Mouse (Mus musculus) cortical plate, adult 2 months (tissue): ENCODE results near the gene Snx21.

ENCODE experiments used
- CTCF ChIP-seq: fragments of 200-500 bp; IDR thresholded peaks from 2 replicates; pipeline ENCODE4 v1.5.1; 2011; ENCODE audit warnings: mild to moderate bottlenecking, control low read depth, low read length; ENCODE audit not compliant: insufficient read depth; ENCODE audit errors: extremely low read depth
- POLR2A ChIP-seq: fragments of 200-500 bp; IDR thresholded peaks from 2 replicates; pipeline ENCODE4 v1.6.1; 2011; ENCODE audit warnings: mild to moderate bottlenecking, low read length, control low read depth; ENCODE audit not compliant: insufficient read depth; ENCODE audit errors: extremely low read depth

DNA sequence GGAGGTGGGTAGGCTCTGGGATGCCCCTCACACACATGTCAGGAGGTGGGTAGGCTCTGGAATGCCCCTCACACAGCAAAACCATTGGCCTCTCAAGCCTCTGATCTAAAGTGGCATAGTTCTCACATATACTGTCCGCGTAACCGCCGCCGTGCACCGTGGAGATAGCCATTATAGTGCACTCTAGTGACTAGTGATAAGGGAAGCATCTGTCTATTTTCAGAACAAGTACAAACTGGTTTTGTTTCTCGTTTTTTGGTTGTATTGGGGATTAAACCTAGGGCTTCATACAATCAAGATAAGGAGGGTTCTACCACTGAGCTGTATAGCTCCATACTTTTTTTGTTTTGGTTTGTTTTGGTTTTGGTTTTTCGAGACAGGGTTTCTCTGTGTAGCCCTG, 30.2 kb downstream of the Snx21 start:
- TF ChIP-seq POLR2A = no peak
- no peak for TF ChIP-seq CTCF
